Mouse (Mus musculus) limb, embryonic 12.5 days (tissue): ENCODE results near the gene 4930451I11Rik. TPM values are rescaled to one million over a fixed set of nuclear protein-coding genes. Genes with fewer than 3 reads are reported as not detected.

Source experiments
- ATAC-seq: fragments of 200-750 bp; cut with Nextera tagmentation; 2 replicates; pipeline ENCODE4 v1.8.0; 2017; ENCODE audit warnings: low read depth, moderate TSS enrichment; ENCODE audit not compliant: insufficient number of reproducible peaks, insufficient read depth, low FRiP score, low TSS enrichment
- H3K27ac ChIP-seq: fragments of 300-500 bp; sonication (generic); 2 replicates; pipeline ENCODE4 v1.5.1; 2016; ENCODE audit warnings: mild to moderate bottlenecking, moderate library complexity
- H3K27me3 ChIP-seq: fragments of 300-500 bp; sonication (generic); 2 replicates; pipeline ENCODE4 v1.6.1; 2016; ENCODE audit warnings: mild to moderate bottlenecking, moderate library complexity
- H3K36me3 ChIP-seq: fragments of 300-500 bp; sonication (generic); 2 replicates; pipeline ENCODE4 v1.6.1; 2016; ENCODE audit warnings: mild to moderate bottlenecking, moderate library complexity
- H3K4me1 ChIP-seq: fragments of 300-500 bp; sonication (generic); replicated peaks from 2 replicates; pipeline ENCODE4 v1.6.1; 2016
- H3K4me2 ChIP-seq: fragments of 300-500 bp; sonication (generic); 2 replicates; pipeline ENCODE4 v1.6.1; 2016; ENCODE audit warnings: mild to moderate bottlenecking, moderate library complexity
- H3K4me3 ChIP-seq: fragments of 300-500 bp; sonication (generic); replicated peaks from 2 replicates; pipeline ENCODE4 v1.5.1; 2016; ENCODE audit warnings: mild to moderate bottlenecking
- H3K9ac ChIP-seq: fragments of 300-500 bp; sonication (generic); replicated peaks from 2 replicates; pipeline ENCODE4 v1.6.1; 2016; ENCODE audit warnings: mild to moderate bottlenecking, moderate library complexity
- H3K9me3 ChIP-seq: fragments of 300-500 bp; sonication (generic); 2 replicates; pipeline ENCODE4 v1.6.1; 2016; ENCODE audit warnings: mild to moderate bottlenecking, moderate library complexity
- WGBS: fragments of 180-500 bp; shearing (Covaris S2); methylation state at CpG from one replicate; pipeline ENCODE4 v1.1.7; 2016; 5-methylcytosine and 5-hydroxymethylcytosine counted together
- polyA plus RNA-seq: library from polyadenylated mRNA; unstranded; fragments of >200 nt; fragmentation: Nextera tagmentation; extraction: Ambion mirVana; gene quantifications from 2 replicates; pipeline ENCODE4 v1.2.1, GENCODE M21; 2016

Gene 4930451I11Rik
- polyA plus RNA-seq, 1 experiment from 2014 or later = not detected

GRCm38 (mm10) chr7:126832036-126832598 lies 678 bp upstream of the 4930451I11Rik start:
- no peak overlapping the region for H3K27ac ChIP-seq
- H3K4me3 ChIP-seq = peak overlapping the region; percentile 23
- H3K4me1 ChIP-seq = peaks cover 11% of the 10 kb centered on the region
- ATAC-seq = no peak
- H3K27me3 ChIP-seq = peaks cover 30% of the 10 kb centered on the region
- H3K4me2 ChIP-seq = peak overlapping the region; percentile 51
- no peaks in the 10 kb centered on the region for H3K9me3 ChIP-seq
- under 1% methylated on average over 21 of the region's 21 CpGs for WGBS
- no peaks in the 10 kb centered on the region for H3K36me3 ChIP-seq
- H3K9ac ChIP-seq = no peak overlapping the region

- no peak overlapping the region for H3K4me2 ChIP-seq
- H3K9me3 ChIP-seq = no peaks in the 10 kb centered on the region
- WGBS = 64% methylated on average over 5 of the region's 5 CpGs
- no peak for ATAC-seq
- no peak overlapping the region for H3K4me3 ChIP-seq
- H3K27ac ChIP-seq = no peak overlapping the region
- no peaks in the 10 kb centered on the region for H3K36me3 ChIP-seq
- no peak overlapping the region for H3K9ac ChIP-seq
- H3K4me1 ChIP-seq = peaks cover 18% of the 10 kb centered on the region
- peaks cover 68% of the 10 kb centered on the region for H3K27me3 ChIP-seq
These were observed 5.5 kb downstream of the 4930451I11Rik start for GRCm38 (mm10) chr7:126825952-126826351.

DNA sequence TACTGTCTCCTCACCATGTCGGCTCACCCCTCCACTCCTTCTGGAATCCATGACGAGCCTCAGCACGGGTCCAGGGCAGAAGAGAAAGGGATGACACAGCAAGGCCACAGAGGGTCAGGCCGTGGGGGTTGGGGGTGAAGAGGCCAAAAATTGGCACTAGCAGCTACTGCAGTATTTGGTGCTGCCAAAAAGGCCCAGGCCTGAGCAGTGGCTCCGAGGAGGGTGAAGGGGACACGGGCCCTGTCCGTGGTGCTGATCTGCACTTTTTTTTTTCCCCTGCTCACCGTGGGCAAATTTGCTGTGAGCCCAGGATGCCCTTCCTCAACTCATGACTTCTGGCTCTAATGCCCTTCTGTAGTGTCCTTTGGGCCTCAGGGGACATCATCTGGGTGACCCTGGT lies 6.0 kb downstream of the 4930451I11Rik start:
- peaks cover 63% of the 10 kb centered on the region for H3K27me3 ChIP-seq
- 15% methylated on average over 8 of the region's 8 CpGs for WGBS
- no peak overlapping the region for H3K4me3 ChIP-seq
- H3K36me3 ChIP-seq = no peaks in the 10 kb centered on the region
- H3K4me2 ChIP-seq = no peak overlapping the region
- ATAC-seq = no peak
- H3K9ac ChIP-seq = no peak overlapping the region
- no peak overlapping the region for H3K27ac ChIP-seq
- peaks cover 18% of the 10 kb centered on the region for H3K4me1 ChIP-seq
- no peaks in the 10 kb centered on the region for H3K9me3 ChIP-seq

DNA sequence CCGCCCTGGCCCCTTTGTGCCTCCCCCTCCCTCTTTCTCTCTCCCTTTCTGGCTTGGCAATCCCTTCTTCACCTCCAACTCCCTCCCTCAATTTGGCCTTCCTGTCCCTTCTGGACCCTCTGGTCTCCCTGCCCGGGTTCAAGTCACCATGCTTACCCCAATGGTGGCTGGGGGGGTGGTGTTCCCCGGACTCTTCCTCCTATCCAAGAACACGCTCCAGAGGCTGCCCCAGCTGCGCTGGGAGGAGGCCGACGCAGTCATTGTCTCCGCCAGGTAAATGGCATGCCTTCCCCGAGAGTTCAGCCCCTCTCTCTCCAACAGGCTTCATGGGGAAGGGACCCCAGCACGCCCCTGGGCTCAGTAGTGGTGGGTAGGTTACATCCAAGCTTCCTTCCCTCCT lies 7.5 kb downstream of the 4930451I11Rik start:
- Histone ChIP-seq H3K4me1 (peaks cover 11% of the 10 kb centered on the region), H3K9me3 (no peaks in the 10 kb centered on the region), H3K4me2 (no peak overlapping the region), H3K36me3 (no peaks in the 10 kb centered on the region), H3K9ac (no peak overlapping the region), H3K4me3 (no peak overlapping the region), H3K27ac (no peak overlapping the region), H3K27me3 (peaks cover 48% of the 10 kb centered on the region)
- 14% methylated on average over 10 of the region's 10 CpGs for WGBS
- no peak for ATAC-seq

DNA sequence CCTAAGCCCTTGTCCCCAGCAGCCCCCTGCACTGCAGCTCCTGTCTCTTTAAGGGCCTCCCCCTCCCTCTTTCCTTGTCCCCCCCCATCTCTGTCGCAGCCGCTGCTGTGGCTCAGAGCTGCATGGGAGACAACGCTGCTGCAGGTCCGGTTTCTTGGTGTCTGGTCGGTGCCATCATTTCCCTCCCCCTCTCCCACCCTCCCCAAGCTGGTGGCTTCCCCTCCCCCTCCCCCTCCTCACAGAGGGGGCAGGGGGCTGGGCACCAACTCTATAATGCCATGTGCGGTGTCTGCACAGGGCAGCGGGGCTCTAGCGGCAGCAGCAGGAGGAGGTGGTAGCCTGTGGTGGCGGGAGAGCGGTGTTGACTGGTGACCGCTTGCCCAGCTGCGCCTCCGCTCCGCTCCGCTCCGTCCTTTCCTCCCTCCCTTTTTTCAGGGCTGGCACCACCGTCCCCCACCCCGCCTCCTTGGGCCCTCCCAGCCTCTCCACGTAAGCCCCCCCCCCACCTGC lies 8.2 kb downstream of the 4930451I11Rik start:
- Histone ChIP-seq H3K4me1 (peaks cover 11% of the 10 kb centered on the region), H3K27ac (no peak overlapping the region), H3K36me3 (no peaks in the 10 kb centered on the region), H3K9me3 (no peaks in the 10 kb centered on the region), H3K27me3 (peaks cover 45% of the 10 kb centered on the region), H3K9ac (peak overlapping the region; percentile 45; the same call in 1 of the 2 replicates), H3K4me2 (peak overlapping the region; percentile 56), H3K4me3 (peak overlapping the region; percentile 33)
- ATAC-seq = no peak
- WGBS = 0% methylated on average over 7 of the region's 19 CpGs

- H3K9ac ChIP-seq = no peak overlapping the region
- H3K27ac ChIP-seq = no peak overlapping the region
- no peaks in the 10 kb centered on the region for H3K9me3 ChIP-seq
- WGBS = 7% methylated on average over 9 of the region's 9 CpGs
- no peaks in the 10 kb centered on the region for H3K36me3 ChIP-seq
- peak overlapping the region; percentile 56 for H3K4me2 ChIP-seq
- H3K4me3 ChIP-seq = 0 out of 2 replicates have a peak overlapping the region, but pooled peaks have one; percentile 33
- peaks cover 11% of the 10 kb centered on the region for H3K4me1 ChIP-seq
- ATAC-seq = no peak
- peaks cover 45% of the 10 kb centered on the region for H3K27me3 ChIP-seq
These were observed 8.7 kb downstream of the 4930451I11Rik start for GRCm38 (mm10) chr7:126822741-126823140.

DNA sequence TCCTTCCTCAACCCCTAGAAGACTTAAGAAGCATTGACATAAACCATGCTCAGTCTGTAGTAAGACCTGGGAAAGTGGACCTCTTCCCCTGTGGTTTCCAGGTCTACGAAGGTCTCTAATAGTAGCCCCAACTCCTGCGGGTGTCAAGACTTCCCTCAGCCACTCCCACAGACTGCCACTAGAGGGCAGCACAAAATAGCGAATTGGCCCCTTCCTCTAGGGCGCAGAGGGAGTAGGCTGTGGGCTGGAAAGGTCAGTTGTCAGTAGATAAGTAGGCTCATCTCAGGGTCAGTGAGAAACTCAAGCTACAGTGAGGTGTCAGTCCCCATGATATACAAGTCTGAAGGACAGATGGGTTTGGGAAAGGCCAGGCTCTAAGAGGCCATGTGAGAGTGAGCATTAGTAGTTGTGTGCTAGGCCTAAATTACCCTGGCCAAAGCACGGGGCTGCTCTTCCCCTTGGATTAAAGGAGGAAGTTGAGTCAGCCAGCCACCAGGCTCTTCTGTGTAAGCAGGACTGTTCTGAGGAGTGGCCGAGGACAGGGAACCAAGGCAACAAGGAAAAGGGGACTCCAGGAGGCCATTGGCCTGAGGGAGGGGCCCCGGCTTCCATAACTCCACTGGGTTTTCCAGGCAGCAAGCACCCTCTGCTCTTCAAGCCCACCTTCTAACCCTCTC lies 9.5 kb downstream of the 4930451I11Rik start:
- Histone ChIP-seq H3K4me1 (peaks cover 11% of the 10 kb centered on the region), H3K9ac (no peak overlapping the region), H3K27me3 (peaks cover 45% of the 10 kb centered on the region), H3K27ac (no peak overlapping the region), H3K4me3 (no peak overlapping the region), H3K9me3 (no peaks in the 10 kb centered on the region), H3K4me2 (no peak overlapping the region), H3K36me3 (no peaks in the 10 kb centered on the region)
- 19% methylated on average over 7 of the region's 7 CpGs for WGBS
- no peak for ATAC-seq

DNA sequence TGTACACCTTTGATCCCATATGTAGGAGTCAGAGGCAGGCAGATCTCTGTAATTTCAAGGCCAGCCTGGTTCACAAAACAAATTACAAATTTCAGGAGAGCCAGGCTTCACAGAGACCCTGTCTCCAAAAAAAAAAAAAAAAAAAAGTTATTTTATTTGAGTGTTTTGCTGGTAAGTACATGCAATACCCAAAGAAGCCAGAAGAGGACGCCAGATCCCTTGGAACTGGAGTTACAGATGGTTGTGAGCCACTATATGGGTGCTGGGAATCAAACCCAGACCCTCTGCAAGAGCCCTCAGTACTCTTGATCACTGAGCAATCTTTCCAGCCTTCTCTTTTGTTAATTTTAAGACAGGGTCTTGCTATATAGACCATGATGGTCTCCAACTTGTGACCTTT lies 12.6 kb downstream of the 4930451I11Rik start:
- 29% methylated on average over 1 of the region's 1 CpGs for WGBS
- no peak overlapping the region for H3K27ac ChIP-seq

GRCm38 (mm10) chr7:126817595-126817994 lies 13.8 kb downstream of the 4930451I11Rik start:
- H3K9ac ChIP-seq = no peak overlapping the region
- no peak overlapping the region for H3K4me2 ChIP-seq
- ATAC-seq = no peak
- no peak overlapping the region for H3K4me3 ChIP-seq
- H3K36me3 ChIP-seq = no peaks in the 10 kb centered on the region
- H3K27me3 ChIP-seq = peaks cover 16% of the 10 kb centered on the region
- 88% methylated on average over 7 of the region's 7 CpGs for WGBS
- 0 out of 2 replicates have a peak, but pooled peaks cover under 1% of the 10 kb centered on the region for H3K4me1 ChIP-seq
- H3K9me3 ChIP-seq = no peaks in the 10 kb centered on the region
- H3K27ac ChIP-seq = no peak overlapping the region

More for the DNA sequence above, 12.6 kb downstream of the 4930451I11Rik start:
- Histone ChIP-seq H3K27me3 (peaks cover 22% of the 10 kb centered on the region), H3K4me1 (peaks cover 11% of the 10 kb centered on the region), H3K36me3 (no peaks in the 10 kb centered on the region), H3K4me3 (no peak overlapping the region), H3K9me3 (no peaks in the 10 kb centered on the region), H3K9ac (no peak overlapping the region), H3K4me2 (no peak overlapping the region)
- no peak for ATAC-seq

DNA sequence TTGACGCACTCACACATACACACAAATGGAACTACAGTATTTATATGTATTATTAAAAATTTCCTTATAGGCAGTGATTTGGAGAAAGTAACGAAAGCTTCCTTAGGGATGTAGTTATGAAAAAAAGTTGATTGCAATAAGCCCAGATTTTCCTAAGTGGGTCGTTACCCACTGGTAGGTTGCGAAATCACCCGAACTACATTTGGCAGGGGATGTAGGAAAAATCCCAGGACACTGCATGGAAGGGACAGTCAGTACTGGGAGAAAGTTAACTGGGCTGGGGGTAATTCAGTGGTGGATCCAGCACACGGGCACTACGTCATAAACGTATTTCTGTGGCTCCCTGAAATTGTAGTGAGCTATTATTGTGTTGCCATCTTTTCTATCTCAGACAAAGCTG lies 14.9 kb downstream of the 4930451I11Rik start:
- H3K27ac ChIP-seq = no peak overlapping the region
- no peaks in the 10 kb centered on the region for H3K4me1 ChIP-seq
- 82% methylated on average over 8 of the region's 8 CpGs for WGBS
- no peak overlapping the region for H3K9ac ChIP-seq
- ATAC-seq = no peak
- H3K36me3 ChIP-seq = no peaks in the 10 kb centered on the region
- H3K9me3 ChIP-seq = no peaks in the 10 kb centered on the region
- peaks cover 9% of the 10 kb centered on the region; the same call in 1 of the 2 replicates for H3K27me3 ChIP-seq
- no peak overlapping the region for H3K4me3 ChIP-seq
- no peak overlapping the region for H3K4me2 ChIP-seq

DNA sequence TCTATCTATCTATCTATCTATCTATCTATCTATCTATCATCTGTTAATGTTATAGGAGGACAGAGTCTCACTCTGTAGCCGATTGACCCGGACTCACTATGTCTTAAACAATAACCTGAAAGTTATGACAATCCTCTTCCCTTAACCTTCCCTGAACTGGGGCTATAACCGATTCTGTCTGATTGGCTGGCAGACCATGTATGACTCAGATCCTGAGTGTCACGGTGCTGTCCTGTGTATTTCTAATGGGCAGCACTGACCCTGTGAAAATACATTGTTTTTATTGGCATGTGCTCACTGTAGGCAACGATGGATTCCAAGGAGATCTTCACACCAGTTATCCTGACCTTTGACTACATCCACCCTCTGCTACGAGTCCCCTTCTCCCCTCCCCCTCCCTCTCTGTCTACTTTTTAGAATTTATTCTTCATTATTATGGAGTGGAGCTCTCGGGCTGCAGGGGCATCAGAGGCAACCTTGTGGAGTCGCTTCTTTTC lies 15.7 kb downstream of the 4930451I11Rik start:
- Histone ChIP-seq H3K4me1 (no peaks in the 10 kb centered on the region), H3K9ac (no peak overlapping the region), H3K36me3 (no peaks in the 10 kb centered on the region), H3K4me2 (no peak overlapping the region), H3K27me3 (peaks cover 9% of the 10 kb centered on the region; the same call in 1 of the 2 replicates), H3K27ac (no peak overlapping the region), H3K9me3 (no peaks in the 10 kb centered on the region), H3K4me3 (no peak overlapping the region)
- no peak for ATAC-seq
- WGBS = 73% methylated on average over 8 of the region's 8 CpGs
